Mouse (Mus musculus): ENCODE measurements around the gene Birc2. TPM values are rescaled to one million over a fixed set of nuclear protein-coding genes. Genes with fewer than 3 reads are reported as not detected.

The Birc2 gene
- polyA plus RNA-seq, 1 experiment from 2014 or later: 49.3 TPM

DNA sequence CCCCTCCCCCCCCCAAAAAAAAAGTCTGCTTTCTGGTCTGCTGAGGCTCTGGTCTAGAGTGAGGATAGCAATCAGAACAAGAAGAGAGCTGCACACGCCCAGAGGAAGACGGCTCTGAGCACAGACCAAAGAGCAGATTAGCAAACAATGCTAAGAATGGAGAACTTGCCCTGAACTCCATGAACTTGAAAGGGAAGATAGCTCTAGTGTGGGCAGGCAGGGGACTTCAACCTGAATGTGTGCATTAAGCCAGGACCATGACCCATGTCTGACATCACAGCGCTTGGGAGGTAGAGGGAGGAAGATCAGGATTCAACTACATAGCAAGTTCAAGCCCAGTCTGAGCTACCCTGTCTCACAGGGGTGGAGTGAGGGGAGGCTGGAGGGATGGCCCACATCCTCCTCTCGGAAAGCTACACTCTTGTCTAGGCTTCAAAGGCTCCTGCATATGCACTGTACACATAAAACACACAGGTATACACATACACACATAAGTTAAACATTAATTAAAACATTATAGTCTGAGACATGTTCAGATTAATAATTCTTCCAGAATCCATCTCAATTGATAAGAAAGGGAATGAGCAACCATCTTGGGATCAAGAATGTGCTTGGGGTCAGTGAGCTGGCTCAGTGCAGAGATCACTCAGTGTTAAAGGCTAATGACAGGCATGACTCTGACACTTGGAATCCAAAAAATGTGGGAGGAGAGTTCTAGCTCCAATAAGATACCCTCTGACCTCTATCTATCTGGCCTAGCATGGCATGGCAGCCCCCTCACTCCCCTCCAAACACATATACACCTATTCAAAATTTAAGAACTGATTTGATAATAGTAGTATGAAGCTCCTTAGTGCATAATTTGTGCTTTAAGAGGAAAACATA lies 15.7 kb upstream of the Birc2 start:
- H3K27ac ChIP-seq (ENCODE audit: low read depth, low read length): no peak overlapping the region
- H3K27me3 ChIP-seq (ENCODE audit: control insufficient read depth, insufficient read depth, low read length): no peaks in the 10 kb centered on the region
- H3K4me3 ChIP-seq (ENCODE audit: low read depth, low read length): no peak overlapping the region
- WGBS: 83% methylated on average over 4 of the region's 4 CpGs
- H3K4me1 ChIP-seq (ENCODE audit: control insufficient read depth, insufficient read depth, low read length): no peaks in the 10 kb centered on the region
- no peak for ATAC-seq (ENCODE audit: low read depth)
- no peaks in the 10 kb centered on the region for H3K9me3 ChIP-seq (ENCODE audit: control insufficient read depth, low read length)
- no peak overlapping the region for H3K9ac ChIP-seq (replicated peaks; ENCODE audit: low read depth, low read length)
- H3K4me2 ChIP-seq (ENCODE audit: low read depth, low read length): no peak overlapping the region
- no peaks in the 10 kb centered on the region for H3K36me3 ChIP-seq (ENCODE audit: control insufficient read depth, insufficient read depth, low read length)

DNA sequence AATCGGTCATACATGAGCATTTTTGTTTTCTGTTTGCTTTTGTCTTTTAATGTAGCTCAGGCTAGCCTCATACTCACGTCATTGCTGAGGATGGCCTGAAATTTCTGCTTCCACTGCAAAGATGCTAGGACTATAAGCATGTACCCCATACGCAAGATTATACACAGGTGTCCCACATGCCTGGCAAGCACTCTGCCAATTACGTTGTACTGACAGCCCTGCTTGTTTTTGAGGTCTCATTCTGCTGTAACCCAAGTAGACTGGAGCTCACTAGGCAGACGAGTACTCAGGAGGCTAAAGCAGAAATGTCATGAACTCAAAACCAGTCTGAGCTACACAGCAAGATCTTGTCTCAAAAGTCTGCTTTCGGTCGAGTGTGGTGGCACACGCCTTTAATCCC lies 15.0 kb upstream of the Birc2 start:
- Histone ChIP-seq H3K4me1 (ENCODE audit: control insufficient read depth, insufficient read depth, low read length) (no peaks in the 10 kb centered on the region), H3K4me2 (ENCODE audit: low read depth, low read length) (no peak overlapping the region), H3K9ac (replicated peaks; ENCODE audit: low read depth, low read length) (no peak overlapping the region), H3K9me3 (ENCODE audit: control insufficient read depth, low read length) (no peaks in the 10 kb centered on the region), H3K27me3 (ENCODE audit: control insufficient read depth, insufficient read depth, low read length) (no peaks in the 10 kb centered on the region), H3K4me3 (ENCODE audit: low read depth, low read length) (no peak overlapping the region), H3K27ac (ENCODE audit: low read depth, low read length) (no peak overlapping the region), H3K36me3 (ENCODE audit: control insufficient read depth, insufficient read depth, low read length) (no peaks in the 10 kb centered on the region)
- no peak for ATAC-seq (ENCODE audit: low read depth)
- WGBS: 91% methylated on average over 8 of the region's 8 CpGs

DNA sequence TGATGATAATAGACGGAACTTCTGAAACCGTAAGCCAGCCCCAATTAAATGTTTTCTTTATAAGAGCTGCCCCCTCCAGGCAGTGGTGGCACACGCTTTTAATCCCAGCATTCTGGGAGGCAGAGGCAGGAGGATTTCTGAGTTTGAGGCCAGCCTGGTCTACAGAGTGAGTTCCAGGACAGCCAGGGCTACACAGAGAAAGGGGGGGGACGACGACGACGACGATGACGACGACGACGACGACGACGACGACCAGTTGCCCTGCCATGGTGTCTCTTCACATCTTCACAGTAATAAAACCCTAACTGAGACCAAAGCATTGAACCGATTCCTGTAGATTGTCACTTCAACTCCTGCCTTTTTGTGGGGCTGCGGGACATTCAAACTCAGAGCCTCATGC lies 11.3 kb upstream of the Birc2 start:
- no peaks in the 10 kb centered on the region for H3K36me3 ChIP-seq (ENCODE audit: control insufficient read depth, insufficient read depth, low read length)
- H3K4me1 ChIP-seq (ENCODE audit: control insufficient read depth, insufficient read depth, low read length): no peaks in the 10 kb centered on the region
- no peak overlapping the region for H3K4me3 ChIP-seq (ENCODE audit: low read depth, low read length)
- no peak for ATAC-seq (ENCODE audit: low read depth)
- H3K9ac ChIP-seq (replicated peaks; ENCODE audit: low read depth, low read length): no peak overlapping the region
- no peaks in the 10 kb centered on the region for H3K27me3 ChIP-seq (ENCODE audit: control insufficient read depth, insufficient read depth, low read length)
- 95% methylated on average over 18 of the region's 18 CpGs for WGBS
- no peaks in the 10 kb centered on the region for H3K9me3 ChIP-seq (ENCODE audit: control insufficient read depth, low read length)
- no peak overlapping the region for H3K4me2 ChIP-seq (ENCODE audit: low read depth, low read length)
- H3K27ac ChIP-seq (ENCODE audit: low read depth, low read length): no peak overlapping the region

DNA sequence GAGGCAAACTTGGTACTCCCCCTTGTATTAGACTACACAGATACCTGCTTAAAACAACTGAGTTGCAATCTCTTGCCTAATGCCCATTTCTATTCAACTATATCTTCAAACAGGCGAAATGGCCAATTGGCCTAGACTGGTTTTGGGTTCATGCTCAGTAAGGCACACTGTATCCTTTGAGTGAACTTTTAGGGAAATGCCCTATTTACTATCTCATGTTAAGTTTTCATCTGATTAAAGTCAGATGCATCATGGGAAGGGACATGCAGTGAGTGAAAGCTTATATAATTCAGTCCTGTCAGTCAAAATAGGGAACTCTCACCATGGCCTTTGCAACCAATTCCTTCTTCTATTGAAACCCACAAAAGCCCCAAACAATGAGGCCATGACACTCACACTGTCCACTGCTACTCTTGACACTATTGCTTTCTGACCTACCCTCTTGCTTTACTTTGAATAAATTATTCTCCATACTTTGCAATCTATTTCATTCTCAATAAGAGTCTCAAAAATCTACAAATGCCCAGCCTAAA lies 9.9 kb upstream of the Birc2 start:
- no peak overlapping the region for H3K27ac ChIP-seq (ENCODE audit: low read depth, low read length)
- no peaks in the 10 kb centered on the region for H3K9me3 ChIP-seq (ENCODE audit: control insufficient read depth, low read length)
- H3K36me3 ChIP-seq (ENCODE audit: control insufficient read depth, insufficient read depth, low read length): no peaks in the 10 kb centered on the region
- no peak for ATAC-seq (ENCODE audit: low read depth)
- H3K9ac ChIP-seq (replicated peaks; ENCODE audit: low read depth, low read length): no peak overlapping the region
- no peaks in the 10 kb centered on the region for H3K4me1 ChIP-seq (ENCODE audit: control insufficient read depth, insufficient read depth, low read length)
- H3K4me2 ChIP-seq (ENCODE audit: low read depth, low read length): no peak overlapping the region
- WGBS: 95% methylated on average over 1 of the region's 1 CpGs
- no peaks in the 10 kb centered on the region for H3K27me3 ChIP-seq (ENCODE audit: control insufficient read depth, insufficient read depth, low read length)
- H3K4me3 ChIP-seq (ENCODE audit: low read depth, low read length): no peak overlapping the region

- no peaks in the 10 kb centered on the region for H3K4me1 ChIP-seq (ENCODE audit: control insufficient read depth, insufficient read depth, low read length)
- H3K36me3 ChIP-seq (ENCODE audit: control insufficient read depth, insufficient read depth, low read length): no peaks in the 10 kb centered on the region
- no peak overlapping the region for H3K9ac ChIP-seq (replicated peaks; ENCODE audit: low read depth, low read length)
- no peaks in the 10 kb centered on the region for H3K27me3 ChIP-seq (ENCODE audit: control insufficient read depth, insufficient read depth, low read length)
- H3K4me3 ChIP-seq (ENCODE audit: low read depth, low read length): no peak overlapping the region
- WGBS: 58% methylated on average over 4 of the region's 4 CpGs
- H3K4me2 ChIP-seq (ENCODE audit: low read depth, low read length): no peak overlapping the region
- ATAC-seq (ENCODE audit: low read depth): no peak
- H3K27ac ChIP-seq (ENCODE audit: low read depth, low read length): no peak overlapping the region
- H3K9me3 ChIP-seq (ENCODE audit: control insufficient read depth, low read length): no peaks in the 10 kb centered on the region
Observed at GRCm38 (mm10) chr9:7845216-7845895, 8.5 kb upstream of the Birc2 start.

GRCm38 (mm10) chr9:7841221-7841620 lies 4.4 kb upstream of the Birc2 start:
- no peaks in the 10 kb centered on the region for H3K4me1 ChIP-seq (ENCODE audit: control insufficient read depth, insufficient read depth, low read length)
- H3K36me3 ChIP-seq (ENCODE audit: control insufficient read depth, insufficient read depth, low read length): no peaks in the 10 kb centered on the region
- no peaks in the 10 kb centered on the region for H3K27me3 ChIP-seq (ENCODE audit: control insufficient read depth, insufficient read depth, low read length)
- H3K27ac ChIP-seq (ENCODE audit: low read depth, low read length): no peak overlapping the region
- no peak overlapping the region for H3K9ac ChIP-seq (replicated peaks; ENCODE audit: low read depth, low read length)
- no peak for ATAC-seq (ENCODE audit: low read depth)
- WGBS: 62% methylated on average over 6 of the region's 6 CpGs
- no peak overlapping the region for H3K4me2 ChIP-seq (ENCODE audit: low read depth, low read length)
- no peak overlapping the region for H3K4me3 ChIP-seq (ENCODE audit: low read depth, low read length)
- H3K9me3 ChIP-seq (ENCODE audit: control insufficient read depth, low read length): no peaks in the 10 kb centered on the region

DNA sequence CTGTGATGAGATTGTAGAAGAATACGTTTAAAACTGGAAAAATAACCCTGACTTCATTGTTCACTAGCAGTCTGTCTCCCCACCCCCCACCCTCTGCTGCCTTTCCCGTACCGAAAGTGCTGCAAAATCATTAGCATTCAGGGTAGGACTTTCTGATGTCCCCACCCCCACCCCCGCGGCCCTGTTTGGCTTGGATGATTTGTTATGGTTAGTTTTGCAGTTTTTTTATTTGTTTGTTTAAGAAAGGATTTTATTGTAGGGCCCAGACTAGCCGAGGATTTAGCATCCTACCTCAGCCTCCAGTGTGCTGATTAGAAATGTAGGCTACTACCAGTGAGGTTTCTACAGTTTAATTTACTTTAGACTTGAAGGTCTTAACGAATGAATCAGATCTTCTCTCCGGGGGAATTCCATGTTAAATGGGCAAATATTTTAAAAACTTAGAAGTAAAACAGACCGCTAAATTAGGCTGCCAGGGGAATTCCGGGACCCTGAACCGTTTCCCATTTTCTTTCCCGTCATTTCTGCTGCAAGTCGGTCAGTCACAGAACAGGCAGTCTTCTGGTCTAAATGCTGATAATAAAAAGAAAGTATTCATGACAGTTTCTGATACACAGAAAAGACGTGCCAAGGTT lies 1.1 kb upstream of the Birc2 start:
- H3K27me3 ChIP-seq (ENCODE audit: control insufficient read depth, insufficient read depth, low read length): no peaks in the 10 kb centered on the region
- peak; percentile 22 for ATAC-seq (ENCODE audit: low read depth)
- no peaks in the 10 kb centered on the region for H3K36me3 ChIP-seq (ENCODE audit: control insufficient read depth, insufficient read depth, low read length)
- H3K9ac ChIP-seq (replicated peaks; ENCODE audit: low read depth, low read length): peak overlapping the region; percentile 88; the same call in 1 of the 2 replicates
- H3K4me1 ChIP-seq (ENCODE audit: control insufficient read depth, insufficient read depth, low read length): peaks cover 9% of the 10 kb centered on the region
- peak overlapping the region; percentile 51 for H3K4me3 ChIP-seq (ENCODE audit: low read depth, low read length)
- no peaks in the 10 kb centered on the region for H3K9me3 ChIP-seq (ENCODE audit: control insufficient read depth, low read length)
- peak overlapping the region; percentile 99 for H3K27ac ChIP-seq (ENCODE audit: low read depth, low read length)
- 11% methylated on average over 14 of the region's 14 CpGs for WGBS
- peak overlapping the region; percentile 77 for H3K4me2 ChIP-seq (ENCODE audit: low read depth, low read length)

DNA sequence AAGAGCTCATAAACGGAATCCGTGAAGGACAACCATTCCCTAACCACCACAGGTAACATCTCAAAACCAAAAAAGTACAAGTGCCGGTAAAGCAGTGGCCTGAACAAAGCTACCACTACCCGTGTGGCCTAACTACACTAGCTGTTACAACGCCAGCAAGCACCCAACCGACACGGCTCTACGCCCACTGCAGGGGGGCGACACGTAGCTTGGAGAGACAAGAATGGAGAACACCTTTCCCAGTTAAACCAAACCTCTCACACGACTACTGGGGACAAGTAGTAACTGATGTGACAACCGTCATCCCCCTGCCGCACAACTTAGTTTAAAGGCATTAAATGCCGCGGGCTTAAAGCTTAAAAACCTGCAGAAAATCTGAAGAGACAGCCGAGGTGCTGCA lies 533 bp downstream of the Birc2 start:
- 0% methylated on average over 16 of the region's 16 CpGs for WGBS
- peak; percentile 56 for ATAC-seq (ENCODE audit: low read depth)

More for the DNA sequence above, 533 bp downstream of the Birc2 start:
- Histone ChIP-seq H3K4me1 (ENCODE audit: control insufficient read depth, insufficient read depth, low read length) (peaks cover 17% of the 10 kb centered on the region), H3K27me3 (ENCODE audit: control insufficient read depth, insufficient read depth, low read length) (no peaks in the 10 kb centered on the region), H3K27ac (ENCODE audit: low read depth, low read length) (peak overlapping the region; percentile 99), H3K4me2 (ENCODE audit: low read depth, low read length) (peak overlapping the region; percentile 77), H3K9ac (replicated peaks; ENCODE audit: low read depth, low read length) (peak overlapping the region; percentile 88), H3K36me3 (ENCODE audit: control insufficient read depth, insufficient read depth, low read length) (0 out of 2 replicates have a peak, but pooled peaks cover 3% of the 10 kb centered on the region), H3K4me3 (ENCODE audit: low read depth, low read length) (peak overlapping the region; percentile 51), H3K9me3 (ENCODE audit: control insufficient read depth, low read length) (no peaks in the 10 kb centered on the region)

Data from neural tube, embryonic 14.5 days (tissue).